Mouse (Mus musculus) hindbrain, embryonic 16.5 days (tissue): Measurements from ENCODE around the gene Trpc7. TPM values are rescaled to one million over a fixed set of nuclear protein-coding genes. Genes with fewer than 3 reads are reported as not detected.

Source experiments
- ATAC-seq: fragments of 200-750 bp; cut with Nextera tagmentation; 2 replicates; pipeline ENCODE4 v1.8.0; 2017; ENCODE audit warnings: moderate TSS enrichment, moderate library complexity
- H3K27ac ChIP-seq: fragments of 300-500 bp; sonication (generic); 2 replicates; pipeline ENCODE4 v1.5.1; 2014; ENCODE audit warnings: low read depth, mild to moderate bottlenecking, control low read depth, low read length, moderate library complexity
- H3K27me3 ChIP-seq: fragments of 300-500 bp; sonication (generic); replicated peaks from 2 replicates; pipeline ENCODE4 v1.6.1; 2014; ENCODE audit warnings: low read length; ENCODE audit not compliant: control insufficient read depth, insufficient read depth
- H3K36me3 ChIP-seq: fragments of 300-500 bp; sonication (generic); 2 replicates; pipeline ENCODE4 v1.6.1; 2014; ENCODE audit warnings: mild to moderate bottlenecking, low read length, moderate library complexity, mixed read lengths; ENCODE audit not compliant: control insufficient read depth, insufficient read depth
- H3K4me1 ChIP-seq: fragments of 300-500 bp; sonication (generic); 2 replicates; pipeline ENCODE4 v1.6.1; 2014; ENCODE audit warnings: low read depth, low read length; ENCODE audit not compliant: control insufficient read depth, insufficient read depth
- H3K4me2 ChIP-seq: fragments of 300-500 bp; sonication (generic); 2 replicates; pipeline ENCODE4 v1.6.1; 2014; ENCODE audit warnings: mild to moderate bottlenecking, low read length, control low read depth, moderate library complexity
- H3K4me3 ChIP-seq: fragments of 300-500 bp; sonication (generic); 2 replicates; pipeline ENCODE4 v1.5.1; 2014; ENCODE audit warnings: mild to moderate bottlenecking, low read length, control low read depth, moderate library complexity
- H3K9ac ChIP-seq: fragments of 300-500 bp; sonication (generic); 2 replicates; pipeline ENCODE4 v1.6.1; 2014; ENCODE audit warnings: low read depth, mild to moderate bottlenecking, control low read depth, low read length, moderate library complexity
- H3K9me3 ChIP-seq: fragments of 300-500 bp; sonication (generic); 2 replicates; pipeline ENCODE4 v1.6.1; 2014; ENCODE audit warnings: mild to moderate bottlenecking, low read length, moderate library complexity; ENCODE audit not compliant: control insufficient read depth
- WGBS: fragments of 180-500 bp; shearing (Covaris S2); extraction: QIAGEN DNeasy Blood & Tissue Kit; methylation state at CpG from one replicate; pipeline ENCODE4 v1.1.7; 2014; 5-methylcytosine and 5-hydroxymethylcytosine counted together
- polyA plus RNA-seq: library from polyadenylated mRNA; unstranded; fragments of >200 nt; fragmentation: Nextera tagmentation; extraction: Ambion mirVana; gene quantifications from 2 replicates; pipeline ENCODE4 v1.2.1, GENCODE M21; 2015

Trpc7 gene
- polyA plus RNA-seq, 1 experiment from 2014 or later, result 6.3 TPM

DNA sequence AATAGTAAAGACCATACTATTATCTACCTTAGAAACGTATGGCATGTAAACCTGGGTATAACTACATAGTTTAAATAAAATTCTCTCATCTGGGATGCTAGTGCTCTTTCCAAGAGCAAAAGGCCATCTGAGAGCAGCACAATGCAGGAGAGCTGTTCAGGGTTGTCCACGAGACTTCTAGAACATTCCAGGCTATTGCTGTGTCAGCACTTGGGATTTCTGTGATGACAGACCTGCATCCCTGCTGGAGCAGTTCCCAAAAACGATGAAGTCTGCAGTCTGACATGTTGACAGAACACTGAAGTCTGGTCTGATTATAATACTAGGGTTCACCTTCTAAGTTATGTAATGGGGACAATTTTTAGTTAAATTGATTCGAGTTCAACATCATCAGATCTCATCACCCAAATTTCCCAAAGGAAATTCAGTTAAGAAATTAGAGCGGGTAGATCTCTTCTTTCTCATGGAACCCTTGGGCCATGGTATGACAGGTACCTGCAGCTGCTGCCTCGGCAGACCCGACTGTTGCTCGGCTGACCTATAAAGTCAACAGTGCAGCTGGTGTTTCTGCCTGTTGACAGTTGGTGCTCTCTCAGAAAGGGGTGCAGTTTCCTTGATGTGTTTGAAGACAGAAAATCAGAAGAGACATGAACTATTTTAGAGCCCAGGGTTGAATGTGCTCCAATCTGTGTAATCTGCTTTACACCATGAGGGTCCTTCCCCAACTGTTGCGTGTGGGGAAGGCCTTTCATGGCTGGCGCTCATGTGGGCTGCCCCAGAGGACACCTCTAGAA, 148.9 kb downstream of the Trpc7 start:
- Histone ChIP-seq H3K9ac (no peak overlapping the region), H3K4me2 (no peak overlapping the region), H3K36me3 (no peaks in the 10 kb centered on the region; the same call in 1 of the 2 replicates), H3K27me3 (peaks cover 9% of the 10 kb centered on the region), H3K27ac (no peak overlapping the region), H3K4me3 (no peak overlapping the region), H3K9me3 (no peaks in the 10 kb centered on the region), H3K4me1 (no peaks in the 10 kb centered on the region)
- ATAC-seq, result no peak
- 80% methylated on average over 10 of the region's 10 CpGs for WGBS

DNA sequence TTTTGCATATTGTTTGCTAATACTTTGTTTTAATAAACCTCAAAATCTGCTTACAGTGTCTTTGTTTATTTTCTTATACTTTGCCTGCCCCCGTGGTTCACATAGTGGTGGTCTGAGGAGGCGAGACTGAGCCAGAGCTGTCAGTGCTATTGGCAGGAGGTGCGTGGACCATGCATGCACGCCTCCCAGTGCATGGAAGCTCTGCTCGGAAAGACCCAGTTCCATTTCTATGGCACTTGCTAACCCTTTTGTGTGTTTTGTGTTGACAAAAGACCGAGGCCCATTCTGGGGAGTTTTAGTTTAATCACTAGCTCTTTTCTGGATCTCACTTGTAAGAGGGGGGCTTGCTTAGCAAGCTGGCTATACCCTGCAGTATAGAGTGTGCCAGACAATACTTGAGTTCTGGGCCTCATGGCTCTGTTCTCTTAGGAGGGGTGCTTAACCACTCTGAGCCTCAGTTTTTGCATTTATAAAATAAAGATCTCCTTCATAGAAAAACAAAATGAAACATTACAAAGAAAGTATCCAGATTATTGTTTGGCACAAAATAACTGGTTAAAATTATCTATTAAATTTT, 153.4 kb downstream of the Trpc7 start:
- H3K27ac ChIP-seq, result no peak overlapping the region
- H3K27me3 ChIP-seq, result no peaks in the 10 kb centered on the region
- H3K9ac ChIP-seq, result no peak overlapping the region
- H3K9me3 ChIP-seq, result no peaks in the 10 kb centered on the region
- 54% methylated on average over 6 of the region's 6 CpGs for WGBS
- H3K4me1 ChIP-seq, result no peaks in the 10 kb centered on the region
- peaks cover 8% of the 10 kb centered on the region for H3K36me3 ChIP-seq
- no peak overlapping the region for H3K4me2 ChIP-seq
- H3K4me3 ChIP-seq, result no peak overlapping the region
- ATAC-seq, result no peak

DNA sequence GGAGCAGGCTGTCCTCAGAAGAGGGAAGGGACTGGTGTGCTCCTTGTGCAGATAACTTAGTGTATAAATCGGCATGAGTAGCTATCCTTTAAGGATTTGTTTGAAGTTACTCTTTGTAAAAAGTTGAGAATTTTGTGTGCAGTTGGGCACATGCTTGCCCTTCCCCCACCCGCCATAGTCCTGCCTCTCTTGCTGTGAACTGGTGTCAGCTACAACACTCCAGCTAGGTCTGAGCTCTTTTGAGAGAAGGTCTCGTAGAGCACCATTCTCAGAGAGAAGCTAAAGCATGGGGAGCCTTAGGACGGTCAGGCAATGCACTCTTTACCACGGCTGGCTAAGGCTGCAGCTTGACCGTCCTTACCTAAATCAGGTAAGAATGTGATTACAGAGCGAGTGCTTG, 154.1 kb downstream of the Trpc7 start:
- 85% methylated on average over 7 of the region's 7 CpGs for WGBS
- Histone ChIP-seq H3K36me3 (peaks cover 10% of the 10 kb centered on the region), H3K27me3 (no peaks in the 10 kb centered on the region), H3K4me2 (no peak overlapping the region), H3K4me1 (no peaks in the 10 kb centered on the region), H3K27ac (no peak overlapping the region), H3K9ac (no peak overlapping the region), H3K9me3 (no peaks in the 10 kb centered on the region), H3K4me3 (no peak overlapping the region)
- ATAC-seq, result no peak

DNA sequence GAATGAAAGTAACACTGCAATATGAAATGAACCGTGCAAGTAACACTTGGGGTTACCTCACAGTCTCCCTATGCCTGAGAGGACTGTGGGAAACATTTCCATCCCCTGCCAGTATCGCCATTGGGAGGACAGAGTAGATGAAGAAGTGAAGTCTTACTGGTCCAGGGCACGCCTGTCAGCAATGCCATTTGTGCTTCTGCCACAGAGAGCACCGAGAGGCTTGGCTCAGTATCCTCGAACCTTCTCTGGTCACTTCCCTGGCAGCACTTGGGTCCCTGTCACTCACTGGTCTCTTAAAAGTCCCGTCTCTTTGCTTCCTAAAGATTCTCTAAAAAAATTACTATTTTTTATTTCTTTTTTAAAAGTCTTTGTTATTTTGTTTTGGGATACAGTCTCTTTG, 155.3 kb downstream of the Trpc7 start:
- no peak for ATAC-seq
- 88% methylated on average over 6 of the region's 6 CpGs for WGBS

GRCm38 (mm10) chr13:56739556-56739955, 156.2 kb downstream of the Trpc7 start:
- no peaks in the 10 kb centered on the region for H3K4me1 ChIP-seq
- no peaks in the 10 kb centered on the region for H3K9me3 ChIP-seq
- H3K4me3 ChIP-seq, result no peak overlapping the region
- ATAC-seq, result no peak
- 91% methylated on average over 5 of the region's 5 CpGs for WGBS
- no peaks in the 10 kb centered on the region for H3K27me3 ChIP-seq
- H3K27ac ChIP-seq, result no peak overlapping the region
- H3K36me3 ChIP-seq, result peaks cover 10% of the 10 kb centered on the region
- no peak overlapping the region for H3K4me2 ChIP-seq
- no peak overlapping the region for H3K9ac ChIP-seq

More for the DNA sequence above, 155.3 kb downstream of the Trpc7 start:
- Histone ChIP-seq H3K36me3 (peaks cover 10% of the 10 kb centered on the region), H3K27ac (no peak overlapping the region), H3K4me3 (no peak overlapping the region), H3K4me2 (no peak overlapping the region), H3K9me3 (no peaks in the 10 kb centered on the region), H3K27me3 (no peaks in the 10 kb centered on the region), H3K9ac (no peak overlapping the region), H3K4me1 (no peaks in the 10 kb centered on the region)

DNA sequence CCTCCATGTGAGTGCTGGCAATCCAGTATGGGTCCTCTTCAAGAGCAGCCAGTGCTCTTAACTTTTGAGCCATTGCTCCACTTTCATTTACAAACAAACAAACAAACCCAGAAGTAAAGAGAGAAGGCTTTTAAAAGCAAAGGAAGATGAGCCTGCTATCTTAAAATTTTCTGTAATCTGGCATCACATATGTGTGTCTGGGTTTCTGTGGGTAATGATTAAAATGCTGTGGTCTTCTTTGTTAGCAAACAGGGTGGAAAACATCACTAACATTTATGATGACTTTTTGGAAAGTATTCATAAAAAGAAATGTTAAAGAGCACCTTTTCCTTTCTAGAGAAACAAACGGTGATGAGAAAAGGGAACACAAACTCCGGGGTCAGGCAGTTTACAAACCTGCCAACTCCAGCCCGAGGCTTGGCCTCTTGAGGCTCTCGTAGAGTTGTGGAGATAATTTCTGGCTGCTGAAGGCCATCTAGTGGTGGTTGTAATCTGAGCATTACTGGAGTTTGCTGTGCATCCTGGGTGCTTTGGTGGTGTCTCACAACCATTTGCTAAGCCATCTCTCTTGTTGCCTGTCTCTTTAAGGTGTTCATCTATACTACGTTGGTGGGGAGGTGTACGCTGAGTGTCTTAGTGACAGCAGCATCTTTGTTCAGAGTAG, 160.4 kb downstream of the Trpc7 start:
- Histone ChIP-seq H3K9me3 (no peaks in the 10 kb centered on the region), H3K36me3 (peaks cover 21% of the 10 kb centered on the region), H3K27me3 (no peaks in the 10 kb centered on the region), H3K4me2 (no peak overlapping the region), H3K4me1 (no peaks in the 10 kb centered on the region), H3K27ac (no peak overlapping the region), H3K4me3 (no peak overlapping the region), H3K9ac (no peak overlapping the region)
- no peak for ATAC-seq
- WGBS, result 60% methylated on average over 6 of the region's 6 CpGs

DNA sequence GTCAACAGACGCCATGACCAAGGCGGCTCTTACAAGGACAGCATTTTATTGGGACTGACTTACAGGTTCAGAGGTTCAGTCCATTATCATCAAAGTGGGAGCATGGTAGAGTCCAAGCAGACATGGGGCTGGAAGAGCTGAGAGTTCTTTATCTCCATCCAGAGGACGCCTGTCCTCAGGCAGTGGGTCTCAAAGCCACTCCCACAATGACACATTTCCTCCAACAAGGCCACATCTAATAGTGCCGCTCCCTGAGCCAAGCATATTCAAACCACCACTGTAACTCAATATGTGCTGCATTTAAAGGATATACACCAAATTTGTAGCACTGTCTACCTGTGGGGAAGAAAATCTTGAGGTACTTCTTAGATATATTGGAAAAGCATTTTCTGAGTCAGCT, 161.2 kb downstream of the Trpc7 start:
- Histone ChIP-seq H3K4me2 (no peak overlapping the region), H3K4me1 (no peaks in the 10 kb centered on the region), H3K36me3 (peaks cover 25% of the 10 kb centered on the region), H3K9ac (no peak overlapping the region), H3K27me3 (no peaks in the 10 kb centered on the region), H3K27ac (no peak overlapping the region), H3K9me3 (no peaks in the 10 kb centered on the region), H3K4me3 (no peak overlapping the region)
- WGBS, result 91% methylated on average over 4 of the region's 4 CpGs
- ATAC-seq, result no peak

DNA sequence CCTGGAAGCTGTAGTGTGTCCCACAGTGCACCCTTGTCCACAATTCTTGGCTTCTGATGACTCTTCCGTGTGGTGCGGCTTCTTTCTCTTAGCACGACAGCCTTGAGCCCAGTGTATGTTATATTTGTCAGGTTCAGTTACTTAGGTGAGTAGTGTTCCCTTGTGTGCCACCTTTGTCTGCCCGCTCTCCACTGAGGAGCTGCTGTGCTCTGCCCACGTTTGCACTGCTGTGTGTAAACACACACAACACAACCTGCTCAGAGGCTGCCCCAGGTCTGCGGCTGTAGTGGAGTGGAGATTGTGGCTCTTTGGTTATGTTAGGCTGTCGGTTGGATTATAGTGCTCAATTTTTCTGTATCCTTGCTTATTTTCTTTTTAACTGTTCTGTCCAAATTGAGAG, 166.7 kb downstream of the Trpc7 start:
- Histone ChIP-seq H3K4me2 (no peak overlapping the region), H3K9ac (no peak overlapping the region), H3K27ac (no peak overlapping the region), H3K27me3 (no peaks in the 10 kb centered on the region), H3K4me3 (no peak overlapping the region), H3K36me3 (peaks cover 33% of the 10 kb centered on the region), H3K4me1 (no peaks in the 10 kb centered on the region), H3K9me3 (no peaks in the 10 kb centered on the region)
- WGBS, result 95% methylated on average over 7 of the region's 7 CpGs
- ATAC-seq, result no peak

DNA sequence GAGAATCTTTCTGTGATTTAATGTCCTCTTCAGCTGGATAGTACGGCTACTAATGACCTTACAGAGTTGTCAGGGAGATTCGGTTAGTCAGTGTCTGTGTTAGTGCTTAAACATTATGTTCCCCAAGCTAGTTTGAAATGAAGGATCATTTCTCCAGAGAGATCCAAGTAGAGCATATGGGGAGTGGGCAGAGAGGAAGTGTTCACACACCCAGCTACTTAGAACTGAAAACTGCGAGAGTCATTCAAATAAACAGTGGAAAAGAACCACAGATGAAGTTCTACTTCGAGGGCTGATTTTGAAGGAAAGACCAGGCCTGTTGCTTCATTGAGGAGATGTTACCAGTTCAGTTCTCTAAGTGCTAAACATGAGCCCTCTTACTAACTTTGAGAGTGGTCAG, 169.2 kb downstream of the Trpc7 start:
- no peak for ATAC-seq
- no peaks in the 10 kb centered on the region for H3K27me3 ChIP-seq
- no peak overlapping the region for H3K9ac ChIP-seq
- H3K27ac ChIP-seq, result no peak overlapping the region
- no peaks in the 10 kb centered on the region for H3K4me1 ChIP-seq
- 83% methylated on average over 4 of the region's 4 CpGs for WGBS
- no peaks in the 10 kb centered on the region for H3K9me3 ChIP-seq
- peaks cover 24% of the 10 kb centered on the region for H3K36me3 ChIP-seq
- no peak overlapping the region for H3K4me2 ChIP-seq
- H3K4me3 ChIP-seq, result no peak overlapping the region
